Mouse (Mus musculus) cerebellum, adult 2 months (tissue): ENCODE results near the gene Kcnd1. TPM values are rescaled to one million over a fixed set of nuclear protein-coding genes. Genes with fewer than 3 reads are reported as not detected.

Experiments
- DNase-seq, 2 experiments: peaks; one replicate each; pipeline ENCODE4 v3.0.0; 2021
- H3K27ac ChIP-seq: fragments of 200-500 bp; 2 replicates; pipeline ENCODE4 v1.5.1; 2012; ENCODE audit warnings: low read length, control low read depth, inconsistent platforms; ENCODE audit not compliant: insufficient read depth
- H3K27me3 ChIP-seq: fragments of 200-500 bp; 2 replicates; pipeline ENCODE4 v1.6.1; 2012; ENCODE audit warnings: inconsistent platforms, mild to moderate bottlenecking, low read length, moderate library complexity; ENCODE audit not compliant: control insufficient read depth, insufficient read depth
- H3K4me1 ChIP-seq: fragments of 200-500 bp; 2 replicates; pipeline ENCODE4 v1.6.1; 2011; ENCODE audit warnings: low read length; ENCODE audit not compliant: control insufficient read depth, insufficient read depth
- H3K4me3 ChIP-seq: fragments of 200-500 bp; replicated peaks from 2 replicates; pipeline ENCODE3; 2011; ENCODE audit warnings: mild to moderate bottlenecking, low read depth, low read length, control low read depth; ENCODE audit not compliant: insufficient read depth
- CTCF ChIP-seq: fragments of 200-500 bp; IDR thresholded peaks from 2 replicates; pipeline ENCODE4 v1.5.1; 2011; ENCODE audit warnings: low read depth, mild to moderate bottlenecking, control low read depth, low read length, moderate library complexity, borderline replicate concordance; ENCODE audit not compliant: insufficient read depth
- POLR2A ChIP-seq: fragments of 200-500 bp; IDR thresholded peaks from 2 replicates; pipeline ENCODE4 v1.6.1; 2011; ENCODE audit warnings: low read length, control low read depth, borderline replicate concordance; ENCODE audit not compliant: insufficient read depth
- WGBS: fragments of 180-500 bp; shearing (Covaris S2); methylation state at CpG from one replicate; pipeline ENCODE4 v1.1.7; 2018; 5-methylcytosine and 5-hydroxymethylcytosine counted together
- polyA plus RNA-seq: library from polyadenylated mRNA; depleted of rRNA; stranded (reverse); fragments of >200 nt; gene quantifications from 2 replicates; pipeline ENCODE4 v1.2.3, GENCODE M21; 2012

Gene Kcnd1
- polyA plus RNA-seq, 1 experiment, result 7.6 TPM

DNA sequence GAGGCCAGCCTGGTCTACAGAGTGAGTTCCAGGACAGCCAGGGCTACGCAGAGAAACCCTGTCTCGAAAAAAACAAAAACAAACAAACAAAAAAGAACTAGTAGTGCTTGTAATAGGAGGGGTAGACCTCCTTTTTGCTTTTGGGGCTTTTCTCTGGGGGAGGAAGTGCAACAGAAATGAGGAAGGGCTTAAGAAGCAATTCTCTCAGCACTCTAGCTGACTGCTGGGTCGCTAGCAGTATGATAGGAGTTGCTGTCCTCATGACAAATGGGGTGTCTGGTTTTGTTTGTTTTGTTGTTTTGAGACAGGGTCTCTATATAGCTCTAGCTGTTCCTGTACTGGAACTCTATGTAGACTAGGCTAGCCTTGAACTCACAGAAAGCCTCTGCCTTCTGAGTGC, 42.5 kb downstream of the Kcnd1 start:
- no peaks in the 10 kb centered on the region for H3K4me1 ChIP-seq
- DNase-seq, result no peak
- no peak overlapping the region for H3K27ac ChIP-seq
- TF ChIP-seq POLR2A (no peak), CTCF (no peak)
- WGBS, result 94% methylated on average over 3 of the region's 3 CpGs
- no peaks in the 10 kb centered on the region for H3K27me3 ChIP-seq
- no peak overlapping the region for H3K4me3 ChIP-seq

DNA sequence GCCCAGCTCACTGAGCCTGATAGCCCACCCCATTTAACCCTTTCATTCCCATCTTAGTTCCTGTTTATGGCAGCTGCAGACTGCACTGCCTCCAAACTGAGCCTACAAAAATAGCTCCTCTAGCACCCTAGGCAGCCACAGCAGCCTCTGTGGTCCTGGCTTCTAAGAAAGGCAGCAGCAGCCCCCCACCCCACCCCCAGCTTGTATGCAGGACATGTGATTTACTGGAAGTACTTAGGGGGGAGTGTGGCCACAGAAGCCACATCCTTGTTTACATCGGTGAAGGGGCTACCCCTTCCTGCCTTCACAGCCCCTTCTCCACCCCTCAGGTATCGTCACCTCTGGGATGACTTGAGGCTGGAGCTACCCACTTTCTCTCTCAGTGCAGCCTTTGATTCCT, 43.3 kb downstream of the Kcnd1 start:
- H3K27ac ChIP-seq, result no peak overlapping the region
- H3K27me3 ChIP-seq, result no peaks in the 10 kb centered on the region
- WGBS, result 74% methylated on average over 2 of the region's 2 CpGs
- no peak for DNase-seq
- no peak for TF ChIP-seq POLR2A
- TF ChIP-seq CTCF, result no peak
- no peaks in the 10 kb centered on the region for H3K4me1 ChIP-seq
- no peak overlapping the region for H3K4me3 ChIP-seq

DNA sequence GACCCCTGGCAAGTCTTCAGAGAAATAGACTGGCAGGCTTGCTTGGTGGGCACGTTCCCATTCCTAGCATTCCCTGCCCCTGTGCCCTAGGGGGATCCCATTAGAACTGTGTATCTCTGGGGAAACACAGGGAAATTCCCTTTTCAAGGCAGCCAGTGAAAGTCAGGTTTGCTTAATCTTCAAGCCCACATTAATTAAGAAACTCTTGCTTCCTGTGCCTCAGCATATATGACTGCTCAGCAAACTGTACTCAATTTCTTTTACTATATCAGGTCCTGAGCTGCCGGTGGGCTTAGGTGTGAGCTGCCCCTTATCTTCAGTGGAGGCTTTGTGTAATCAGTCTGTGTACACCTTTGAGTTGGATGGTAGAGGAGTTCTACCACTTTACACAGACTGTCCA, 43.7 kb downstream of the Kcnd1 start:
- H3K4me1 ChIP-seq, result no peaks in the 10 kb centered on the region
- H3K4me3 ChIP-seq, result no peak overlapping the region
- 58% methylated on average over 2 of the region's 2 CpGs for WGBS
- TF ChIP-seq CTCF (no peak), POLR2A (no peak)
- DNase-seq, result no peak
- no peak overlapping the region; the same call in 1 of the 2 replicates for H3K27ac ChIP-seq
- H3K27me3 ChIP-seq, result no peaks in the 10 kb centered on the region

DNA sequence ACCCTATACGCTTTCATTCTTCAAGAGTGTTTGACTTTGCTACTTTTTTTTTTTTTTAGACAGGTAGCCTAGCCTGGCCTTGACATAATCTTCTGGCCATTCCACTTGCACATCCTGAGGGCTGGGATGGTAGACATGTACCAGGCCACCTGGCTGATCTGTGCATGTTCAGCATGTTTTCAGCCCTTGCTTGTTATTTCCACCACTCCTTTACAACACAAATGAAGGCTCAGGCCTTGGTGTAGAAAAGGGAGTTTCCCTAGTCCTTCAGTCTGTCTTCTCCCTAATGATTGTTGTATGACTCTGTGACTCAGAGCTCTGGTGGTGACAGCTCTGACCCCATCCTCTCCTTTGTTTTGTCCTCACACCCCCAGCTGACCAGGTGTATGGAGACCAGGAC, 45.1 kb downstream of the Kcnd1 start:
- TF ChIP-seq CTCF, result no peak
- no peak for TF ChIP-seq POLR2A
- Histone ChIP-seq H3K4me1 (no peaks in the 10 kb centered on the region), H3K27ac (no peak overlapping the region), H3K27me3 (no peaks in the 10 kb centered on the region), H3K4me3 (no peak overlapping the region)
- no peak for DNase-seq
- 100% methylated on average over 1 of the region's 1 CpGs for WGBS

DNA sequence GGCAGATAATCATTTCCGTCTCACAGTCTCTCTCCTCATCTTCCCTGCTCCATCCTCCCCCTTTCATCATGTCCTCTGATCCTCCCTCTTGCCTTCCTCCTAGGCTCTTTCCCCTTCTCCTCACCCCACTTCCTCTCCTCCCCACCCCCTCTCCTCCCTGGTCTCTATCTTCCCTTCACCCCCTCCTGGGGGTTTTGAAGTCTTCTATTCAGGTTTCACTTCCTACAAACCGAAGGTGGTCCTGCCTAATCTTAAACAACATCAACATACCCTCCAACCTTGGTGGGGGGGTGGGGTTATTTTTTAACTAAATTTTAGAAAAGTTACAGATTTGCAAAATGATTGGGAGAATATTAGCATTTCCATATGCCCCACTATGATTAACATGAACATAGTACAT, 46.4 kb downstream of the Kcnd1 start:
- no peak for DNase-seq
- 44% methylated on average over 2 of the region's 2 CpGs for WGBS
- Histone ChIP-seq H3K27ac (no peak overlapping the region), H3K27me3 (no peaks in the 10 kb centered on the region), H3K4me3 (no peak overlapping the region), H3K4me1 (no peaks in the 10 kb centered on the region)
- TF ChIP-seq POLR2A (no peak), CTCF (no peak)

DNA sequence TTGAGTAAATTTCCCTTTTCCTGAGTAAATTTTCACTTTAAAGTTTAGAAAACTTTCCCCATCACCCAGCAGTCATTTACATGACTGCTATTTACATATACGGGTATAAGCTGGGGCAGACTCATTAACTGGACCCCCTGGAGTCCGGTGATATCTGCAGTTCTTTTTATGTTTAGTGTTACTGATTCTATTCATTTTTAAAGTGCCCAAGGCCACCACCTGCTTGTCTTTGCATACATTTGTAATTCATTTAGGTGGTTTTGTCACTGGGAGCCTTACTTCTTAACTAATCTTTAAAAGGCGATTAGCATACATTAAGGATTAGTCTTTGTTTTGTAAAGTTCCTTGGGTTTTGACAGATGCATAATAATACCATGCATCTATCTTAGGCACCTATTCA, 47.7 kb downstream of the Kcnd1 start:
- H3K4me3 ChIP-seq, result no peak overlapping the region
- H3K27ac ChIP-seq, result no peak overlapping the region
- no peak for TF ChIP-seq POLR2A
- no peak for TF ChIP-seq CTCF
- no peaks in the 10 kb centered on the region for H3K27me3 ChIP-seq
- WGBS, result 52% methylated on average over 3 of the region's 3 CpGs
- H3K4me1 ChIP-seq, result no peaks in the 10 kb centered on the region
- DNase-seq, result no peak

DNA sequence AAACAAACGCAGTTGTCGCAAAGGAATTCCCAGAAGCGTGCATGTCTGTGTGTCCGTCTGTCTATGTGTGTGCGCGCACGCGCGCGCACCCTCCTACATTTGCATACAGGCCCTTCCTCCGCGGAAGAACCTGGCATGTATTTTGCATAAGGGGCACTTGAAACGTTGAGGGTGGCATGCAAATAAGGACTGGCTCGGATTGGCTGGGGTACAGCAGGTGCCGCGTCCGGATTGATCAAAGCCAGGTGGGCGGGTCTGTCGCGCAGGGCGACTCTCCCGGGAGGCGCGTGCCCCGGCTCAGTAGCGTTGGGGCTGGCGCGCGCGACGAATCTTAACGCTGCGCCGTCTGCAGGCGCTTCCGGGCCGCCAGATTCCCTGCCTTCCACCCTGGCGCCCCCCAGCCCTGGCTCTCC, 55.9 kb downstream of the Kcnd1 start, which contains the start of gene Pim2:
Gene Pim2 (plus strand): TSS at position 256 of the 413 bp plus-strand sequence.
- peak; percentile 57; the same call in 1 of the 2 replicates for TF ChIP-seq POLR2A
- TF ChIP-seq CTCF, result no peak
- H3K4me1 ChIP-seq, result no peaks in the 10 kb centered on the region
- WGBS, result 2% methylated on average over 31 of the region's 38 CpGs
- no peaks in the 10 kb centered on the region for H3K27me3 ChIP-seq
- peak within 1 kb of the TSS; percentile 76 for H3K27ac ChIP-seq
- peak within 1 kb of the TSS; percentile 81 for H3K4me3 ChIP-seq
- peak; percentile 87 to 94 for DNase-seq

DNA sequence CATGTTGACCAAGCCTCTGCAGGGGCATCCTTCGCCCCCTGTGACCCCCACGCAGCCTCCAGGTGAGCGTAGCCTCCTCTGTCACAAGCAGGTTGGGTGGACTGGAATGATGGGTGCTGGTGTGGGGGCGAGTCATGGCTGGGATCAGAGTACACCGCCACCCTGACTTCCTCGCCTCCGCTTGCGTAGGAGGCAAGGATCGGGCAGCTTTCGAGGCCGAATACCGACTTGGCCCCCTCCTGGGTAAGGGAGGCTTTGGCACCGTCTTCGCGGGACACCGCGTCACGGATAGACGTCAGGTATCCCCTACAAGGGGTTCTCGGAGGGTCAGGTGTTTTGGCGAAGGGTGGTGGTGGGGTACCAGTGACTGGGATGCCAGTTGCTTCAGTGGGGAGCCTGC, 56.4 kb downstream of the Kcnd1 start:
- H3K27ac ChIP-seq, result peak overlapping the region; percentile 76

DNA sequence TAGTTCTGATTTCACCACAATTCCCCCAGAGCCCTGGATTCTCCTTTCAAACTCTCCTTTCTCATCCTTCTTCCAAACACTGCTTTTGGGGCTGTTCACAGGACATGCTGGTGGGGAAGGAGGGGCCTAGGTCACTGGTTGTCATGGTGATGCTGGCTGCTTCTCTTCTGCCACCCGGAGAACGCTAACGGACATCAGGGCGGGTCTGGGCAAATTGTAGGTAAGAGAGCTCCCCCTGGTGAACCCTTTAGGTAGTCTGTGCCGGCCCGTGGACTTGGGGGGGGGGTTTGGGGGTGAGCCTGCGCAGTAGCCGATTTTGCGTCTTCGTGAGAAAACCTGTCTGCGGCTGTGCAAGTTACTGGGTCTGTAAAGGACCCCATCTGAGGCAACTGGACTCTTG, 57.7 kb downstream of the Kcnd1 start:
- Histone ChIP-seq H3K4me1 (no peaks in the 10 kb centered on the region), H3K27ac (0 out of 2 replicates have a peak overlapping the region, but pooled peaks have one; percentile 39), H3K4me3 (peak overlapping the region; percentile 81), H3K27me3 (no peaks in the 10 kb centered on the region)
- DNase-seq, result peak; percentile 71 to 85
- 9% methylated on average over 11 of the region's 11 CpGs for WGBS
- no peak for TF ChIP-seq POLR2A
- peak; percentile 57; the same call in 1 of the 2 replicates for TF ChIP-seq CTCF

More for the DNA sequence above, 56.4 kb downstream of the Kcnd1 start:
- TF ChIP-seq POLR2A, result no peak
- no peak for TF ChIP-seq CTCF
- Histone ChIP-seq H3K4me1 (no peaks in the 10 kb centered on the region), H3K27me3 (no peaks in the 10 kb centered on the region), H3K4me3 (peak overlapping the region; percentile 81)
- peak; percentile 53 to 61 for DNase-seq
- 9% methylated on average over 21 of the region's 21 CpGs for WGBS
